Mouse (Mus musculus) kidney, adult 2 months (tissue): ENCODE results near the gene Arap1.

Experiments
- CTCF ChIP-seq: fragments of 200-500 bp; conservative IDR thresholded peaks from 2 replicates; pipeline ENCODE4 v1.5.1; 2011; ENCODE audit warnings: low read depth, mild to moderate bottlenecking, control low read depth, low read length, moderate library complexity, mixed read lengths; ENCODE audit not compliant: insufficient read depth, insufficient read length
- POLR2A ChIP-seq: fragments of 200-500 bp; IDR thresholded peaks from one replicate; pipeline ENCODE4 v1.6.1; 2011; ENCODE audit warnings: low read depth, low read length, control low read depth

DNA sequence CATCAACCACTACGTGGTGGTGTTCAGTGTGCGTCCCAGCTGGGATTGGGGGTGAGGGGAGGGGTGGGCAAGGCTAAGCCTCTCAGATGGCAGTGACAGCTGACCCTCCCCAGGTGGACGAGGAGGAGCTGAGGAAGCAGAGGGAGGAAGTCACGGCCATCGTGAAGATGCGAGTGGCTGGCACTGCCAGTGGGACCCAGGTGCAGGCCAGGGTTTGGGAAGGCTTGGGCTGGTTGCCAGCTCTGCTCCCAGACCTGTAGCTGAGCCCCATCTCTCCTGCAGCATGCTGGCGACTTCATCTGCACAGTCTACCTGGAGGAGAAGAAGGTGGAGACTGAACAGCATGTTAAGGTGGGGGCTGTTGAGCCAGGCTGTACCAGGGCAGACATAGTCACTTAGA, 53.6 kb downstream of the Arap1 start:
- no peak for TF ChIP-seq POLR2A
- no peak for TF ChIP-seq CTCF
